Mouse (Mus musculus) ES-E14 (cell line): ENCODE measurements around the gene Il1rap. TPM values are rescaled to one million over a fixed set of nuclear protein-coding genes. Genes with fewer than 3 reads are reported as not detected.

Experiments
- DNase-seq: peaks from one replicate; pipeline ENCODE4 v3.0.0-alpha.2; 2013; ENCODE audit warnings: low read depth, low spot score
- H3K27ac ChIP-seq: 2 replicates; pipeline ENCODE4 v1.5.1; 2012; ENCODE audit warnings: low read depth, mild to moderate bottlenecking, low read length, moderate library complexity, mixed read lengths; ENCODE audit not compliant: poor library complexity, insufficient read depth, severe bottlenecking
- H3K36me3 ChIP-seq: 2 replicates; pipeline ENCODE4 v1.6.1; 2012; ENCODE audit warnings: mild to moderate bottlenecking, low read length, moderate library complexity, mixed read lengths; ENCODE audit not compliant: control insufficient read depth, poor library complexity, insufficient read depth, severe bottlenecking
- H3K4me1 ChIP-seq, 2 experiments: fragments of 150-350 bp in 1 of 2; sonication (generic) in 1 of 2; 2 replicates each; pipeline ENCODE4 v1.6.1; 2012; ENCODE audit warnings: low read length in 2 of 2, mild to moderate bottlenecking in 1 of 2, mixed read lengths in 1 of 2; ENCODE audit not compliant: control insufficient read depth in 2 of 2, insufficient read depth in 2 of 2, poor library complexity in 1 of 2
- H3K4me3 ChIP-seq, 2 experiments: fragments of 150-350 bp in 1 of 2; sonication (generic) in 1 of 2; 2 replicates each; pipeline ENCODE4 v1.5.1; 2012; ENCODE audit warnings: low read length in 2 of 2, low read depth in 1 of 2, mild to moderate bottlenecking in 1 of 2, mixed read lengths in 1 of 2; ENCODE audit not compliant: insufficient read depth in 1 of 2, poor library complexity in 1 of 2, severe bottlenecking in 1 of 2
- H3K9ac ChIP-seq: 2 replicates; pipeline ENCODE4 v1.6.1; 2012; ENCODE audit warnings: low read depth, mild to moderate bottlenecking, low read length, mixed read lengths; ENCODE audit not compliant: poor library complexity, insufficient read depth, severe bottlenecking
- H3K9me3 ChIP-seq: fragments of 150-350 bp; sonication (generic); 2 replicates; pipeline ENCODE4 v1.6.1; 2012; ENCODE audit warnings: low read depth, mild to moderate bottlenecking, low read length; ENCODE audit not compliant: control insufficient read depth, insufficient read depth
- CHD2 ChIP-seq: IDR thresholded peaks from 2 replicates; pipeline ENCODE4 v1.6.1; 2014; ENCODE audit warnings: mild to moderate bottlenecking, low read depth, low read length, inconsistent platforms
- HCFC1 ChIP-seq: IDR thresholded peaks from 2 replicates; pipeline ENCODE4 v1.6.1; 2012; ENCODE audit warnings: low read length, inconsistent platforms, borderline replicate concordance; ENCODE audit not compliant: insufficient read depth
- MAFK ChIP-seq: IDR thresholded peaks from 2 replicates; pipeline ENCODE4 v1.6.1; 2014; ENCODE audit warnings: mild to moderate bottlenecking, low read depth, low read length, inconsistent platforms; ENCODE audit not compliant: insufficient read depth
- ZC3H11A ChIP-seq: IDR thresholded peaks from 2 replicates; pipeline ENCODE4 v1.6.1; 2012; ENCODE audit warnings: low read depth, mild to moderate bottlenecking, inconsistent platforms, low read length, borderline replicate concordance
- ZNF384 ChIP-seq: IDR thresholded peaks from 2 replicates; pipeline ENCODE4 v1.6.1; 2012; ENCODE audit warnings: low read depth, low read length, inconsistent platforms
- in situ Hi-C, 2 experiments: fragments of 600-800 bp; cut with MboI; formaldehyde crosslinking; loops; one replicate each; pipeline ENCODE4 v1.15.1; 2025; ENCODE audit warnings: low sequenced_read_pairs in 2 of 2, inconsistent platforms in 1 of 2; ENCODE audit not compliant: unreplicated experiment in 2 of 2
- total RNA-seq: library from RNA; depleted of rRNA; stranded (reverse); fragments of 300-350 nt; gene quantifications from 2 replicates; pipeline ENCODE4 v1.2.3, GENCODE M21; 2012

Gene Il1rap
- total RNA-seq, 1 experiment, result 4.3 TPM

DNA sequence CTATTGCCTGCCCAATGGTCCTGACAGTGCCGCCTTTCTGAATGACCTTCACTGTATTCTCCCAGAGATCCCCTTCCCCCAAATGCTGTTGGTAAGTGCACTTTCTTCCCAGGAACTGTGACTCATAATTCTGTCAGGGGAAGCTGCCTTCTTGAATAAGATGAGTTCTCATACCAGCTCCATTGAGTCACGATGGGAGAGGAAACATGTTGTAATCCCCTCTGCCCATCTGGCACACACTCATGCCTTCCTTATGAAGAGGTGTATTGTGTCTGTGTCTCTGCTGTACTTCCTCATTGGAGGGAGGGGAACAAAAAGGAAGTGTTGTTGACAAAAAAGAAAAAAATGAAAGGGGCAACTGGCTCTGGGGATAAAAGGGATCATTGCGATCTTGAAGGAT, 44.6 kb downstream of the Il1rap start:
- Histone ChIP-seq H3K27ac (no peak overlapping the region), H3K36me3 (no peaks in the 10 kb centered on the region), H3K4me1 (no peaks in the 10 kb centered on the region), H3K9ac (no peak overlapping the region), H3K4me3 (no peak overlapping the region), H3K9me3 (no peaks in the 10 kb centered on the region)
- DNase-seq, result no peak
- TF ChIP-seq HCFC1, result no peak
- TF ChIP-seq ZNF384, result no peak
- in situ Hi-C loops, result no loop called here

DNA sequence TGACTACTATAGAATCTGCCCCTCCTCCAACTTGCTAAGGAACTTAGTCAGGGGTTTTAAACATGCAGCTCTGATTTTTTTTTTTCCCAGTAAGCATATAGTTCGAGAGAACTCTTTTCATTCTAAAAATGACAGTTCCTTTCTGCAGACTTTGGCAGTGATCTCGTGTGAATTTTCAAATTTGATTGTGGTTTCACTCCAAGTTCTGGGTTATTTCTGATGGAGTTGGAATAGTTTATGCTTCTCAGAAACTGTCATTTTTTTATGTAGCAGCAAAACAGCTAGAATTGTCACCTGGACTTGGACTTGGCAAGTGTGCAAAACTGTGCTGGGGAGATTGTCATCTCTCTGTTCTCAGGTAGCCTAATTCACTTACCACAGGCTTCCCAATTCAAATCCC, 53.3 kb downstream of the Il1rap start:
- Histone ChIP-seq H3K36me3 (no peaks in the 10 kb centered on the region), H3K27ac (no peak overlapping the region), H3K9ac (no peak overlapping the region), H3K4me1 (no peaks in the 10 kb centered on the region), H3K4me3 (no peak overlapping the region), H3K9me3 (no peaks in the 10 kb centered on the region)
- TF ChIP-seq HCFC1 (no peak), MAFK (no peak), CHD2 (no peak), ZC3H11A (no peak), ZNF384 (no peak)
- DNase-seq, result no peak
- in situ Hi-C loops, result no loop called here

DNA sequence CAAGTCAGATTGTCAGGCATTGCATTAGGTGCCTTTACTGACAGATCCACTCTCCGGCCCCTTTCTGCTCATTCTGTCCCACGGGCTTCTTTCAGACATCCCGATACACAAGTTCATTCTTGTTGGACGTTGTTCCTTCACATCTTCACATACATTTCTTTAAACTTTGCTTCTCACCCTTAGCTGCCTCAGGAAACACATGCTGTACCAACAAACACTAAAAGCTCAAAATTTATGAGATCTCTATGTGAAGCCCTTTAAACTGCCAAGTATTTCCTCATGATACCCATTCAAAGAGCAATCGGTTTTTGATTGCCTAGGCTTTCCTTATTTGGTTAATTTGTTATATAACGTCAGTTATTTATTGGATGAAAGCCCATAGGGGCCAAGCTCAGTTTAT, 61.6 kb downstream of the Il1rap start:
- Histone ChIP-seq H3K36me3 (no peaks in the 10 kb centered on the region), H3K4me1 (no peaks in the 10 kb centered on the region), H3K9me3 (no peaks in the 10 kb centered on the region), H3K4me3 (no peak overlapping the region), H3K27ac (no peak overlapping the region), H3K9ac (no peak overlapping the region)
- no peak for TF ChIP-seq MAFK
- TF ChIP-seq ZC3H11A, result no peak
- no peak for TF ChIP-seq ZNF384
- no peak for TF ChIP-seq CHD2
- no peak for TF ChIP-seq HCFC1
- no peak for DNase-seq
- in situ Hi-C loops, result no loop called here

DNA sequence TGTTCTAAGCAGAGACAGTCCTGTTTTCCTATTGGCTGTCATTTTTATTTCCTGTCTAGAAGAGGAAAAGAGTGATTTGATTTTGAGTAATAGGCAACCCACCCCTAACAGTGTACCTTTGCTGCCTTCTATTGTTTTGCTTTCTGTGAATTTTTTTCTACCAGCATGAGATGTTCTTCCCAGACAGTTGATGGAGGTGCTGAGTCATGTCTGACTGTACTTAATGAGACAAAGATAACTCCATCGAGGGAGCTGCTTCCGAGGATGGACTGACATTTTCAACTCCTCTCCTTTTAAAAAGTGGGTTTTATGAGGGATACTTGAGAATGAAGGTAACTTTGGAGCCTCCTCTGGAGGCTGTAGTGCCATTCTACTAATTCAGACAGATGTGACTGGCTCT, 64.6 kb downstream of the Il1rap start:
- in situ Hi-C loops, result no loop called here

DNA sequence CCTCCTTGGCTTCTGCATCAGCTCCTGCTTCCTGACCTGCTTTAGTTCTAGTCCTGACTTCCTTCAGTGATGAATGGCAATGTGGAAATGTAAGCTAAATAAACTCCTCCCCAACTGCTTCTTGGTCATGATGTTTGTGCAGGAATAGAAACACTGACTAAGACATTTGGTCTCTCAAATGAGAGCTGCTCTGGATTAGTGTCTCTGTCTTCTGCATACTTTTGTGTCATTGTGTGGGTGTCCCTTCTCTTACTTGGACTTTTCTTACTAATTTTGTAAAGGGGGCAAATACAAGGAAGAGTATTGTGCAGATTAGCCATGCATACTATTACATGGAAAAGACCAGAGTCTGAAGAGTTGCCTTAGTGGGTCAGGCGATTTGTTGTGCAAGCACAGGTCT, 65.5 kb downstream of the Il1rap start:
- Histone ChIP-seq H3K9ac (no peak overlapping the region), H3K36me3 (no peaks in the 10 kb centered on the region), H3K27ac (no peak overlapping the region), H3K4me3 (no peak overlapping the region), H3K9me3 (no peaks in the 10 kb centered on the region), H3K4me1 (no peaks in the 10 kb centered on the region)
- no peak for DNase-seq
- no peak for TF ChIP-seq HCFC1
- TF ChIP-seq CHD2, result no peak
- in situ Hi-C loops, result no loop called here

More for the DNA sequence above, 64.6 kb downstream of the Il1rap start:
- DNase-seq, result no peak
- Histone ChIP-seq H3K9me3 (no peaks in the 10 kb centered on the region), H3K36me3 (no peaks in the 10 kb centered on the region), H3K9ac (no peak overlapping the region), H3K4me3 (no peak overlapping the region), H3K4me1 (no peaks in the 10 kb centered on the region), H3K27ac (no peak overlapping the region)
- TF ChIP-seq HCFC1 (no peak), ZNF384 (no peak), CHD2 (no peak), MAFK (no peak), ZC3H11A (no peak)
